In genomic region chr12:80778188-80778936, GRCm38 (mm10) we compare ENCODE assay signal across 10 mouse cellular contexts. TPM values are rescaled to one million over a fixed set of nuclear protein-coding genes. Genes with fewer than 3 reads are reported as not detected.
DNase-seq lines count a peak whose midpoint lies in the region; ATAC-seq and TF ChIP-seq lines count a peak whose summit lies in the region.
"Had no signal": no experiment of that assay in that cellular context is flagged by ENCODE, and none has a peak within 500 bp of the region (broad histone marks: within the 10 kb centered on the region; RNA-seq: fewer than 3 reads in every experiment).

No protein-coding gene starts in this region.

- TF ChIP-seq EP300 in heart, postnatal 0 days (IDR thresholded peaks at IDR 0.05; ENCODE audit: low read depth): no peak

- H3K27me3 ChIP-seq in heart, postnatal 0 days (ENCODE audit: control insufficient read depth, insufficient read depth, low read length): no peaks in the 10 kb centered on the region
- H3K27me3 ChIP-seq in G1E (ENCODE audit: insufficient read depth, low read length): no peaks in the 10 kb centered on the region
- H3K27me3 ChIP-seq in erythroblast, embryonic 14.5 days (ENCODE audit: control insufficient read depth): no peaks in the 10 kb centered on the region

- DNase-seq in heart, postnatal 0 days (ENCODE audit: low spot score): no peak
- no peak for DNase-seq in heart, adult 8-10 months (ENCODE audit: low spot score)
- peak; percentile 93 for DNase-seq in G1E (ENCODE audit: low spot score)
- no peak for DNase-seq in ovary, postnatal 10 days (ENCODE audit: low spot score)
- DNase-seq in urinary bladder, postnatal 36 days (ENCODE audit: low spot score in 2 of 2): no peak
- DNase-seq: cerebellum, postnatal 10 days; gastrocnemius, postnatal 14 days; lung, postnatal 36 days had no signal

- H3K4me2 ChIP-seq in heart, postnatal 0 days (ENCODE audit: low read depth, low read length): peak overlapping the region; percentile 48

- H3K9ac ChIP-seq in heart, postnatal 0 days (replicated peaks; ENCODE audit: low read depth, low read length): no peak overlapping the region

- peak overlapping the region; percentile 7; the same call in 1 of the 2 replicates for H3K4me3 ChIP-seq in heart, postnatal 0 days (ENCODE audit: low read depth, low read length)
- peak overlapping the region; percentile 54; the same call in 1 of the 2 replicates for H3K4me3 ChIP-seq in G1E (ENCODE audit: low read depth, low read length)
- H3K4me3 ChIP-seq in erythroblast, embryonic 14.5 days (replicated peaks): peak overlapping the region; percentile 59

- H3K9me3 ChIP-seq in heart, postnatal 0 days (replicated peaks; ENCODE audit: control insufficient read depth, low read length): no peaks in the 10 kb centered on the region
- H3K9me3 ChIP-seq in G1E (replicated peaks): no peaks in the 10 kb centered on the region
- no peaks in the 10 kb centered on the region for H3K9me3 ChIP-seq in erythroblast, embryonic 14.5 days (ENCODE audit: control insufficient read depth, low read length)

- peak; percentile 39; the same call in 1 of the 2 replicates for ATAC-seq in heart, postnatal 0 days (ENCODE audit: insufficient read depth, low read depth)
- ATAC-seq in G1E (ENCODE audit: extremely low read depth, insufficient number of reproducible peaks, low FRiP score, poor library complexity, severe bottlenecking): peak; percentile 96
- 0 out of 2 replicates have a peak, but pooled peaks have one; percentile 1 for ATAC-seq in neutrophil, adult 5-6 weeks (ENCODE audit: extremely low read depth, insufficient number of reproducible peaks, low FRiP score, poor library complexity, severe bottlenecking)

- H3K36me3 ChIP-seq in heart, postnatal 0 days (replicated peaks; ENCODE audit: control insufficient read depth, insufficient read depth, low read length): no peaks in the 10 kb centered on the region
- no peaks in the 10 kb centered on the region for H3K36me3 ChIP-seq in G1E (replicated peaks)
- H3K36me3 ChIP-seq in erythroblast, embryonic 14.5 days (ENCODE audit: control insufficient read depth): no peaks in the 10 kb centered on the region; the same call in 1 of the 2 replicates

- no peaks in the 10 kb centered on the region for H3K4me1 ChIP-seq in heart, postnatal 0 days (ENCODE audit: control insufficient read depth, insufficient read depth)
- H3K4me1 ChIP-seq in G1E (ENCODE audit: insufficient read depth, low read depth, low read length): peaks cover 88% of the 10 kb centered on the region
- peaks cover 75% of the 10 kb centered on the region for H3K4me1 ChIP-seq in erythroblast, embryonic 14.5 days (ENCODE audit: control insufficient read depth)

- no peak overlapping the region for H3K27ac ChIP-seq in heart, postnatal 0 days (ENCODE audit: low read depth)

- 28% methylated on average over 16 of the region's 16 CpGs for whole genome bisulfite sequencing in heart, postnatal 0 days

- TF ChIP-seq CTCF in heart, postnatal 0 days (IDR thresholded peaks at IDR 0.05; ENCODE audit: low read depth): no peak
- no peak for TF ChIP-seq CTCF in G1E (IDR thresholded peaks at IDR 0.05; ENCODE audit: low read depth, low read length)

RNA-seq across cellular contexts. Expression of gene Susd6, which starts 11.9 kb away (rescaled TPM):
- 50.2 and 50.6 TPM in 2 replicates for total RNA-seq in heart, postnatal 0 days (2014; rRNA removed; ENCODE audit: low replicate concordance)
- 15.1 and 15.4 TPM in 2 replicates for polyA plus RNA-seq in heart, postnatal 0 days (2015; fragmentation: Nextera tagmentation; extraction: Ambion mirVana)
- total RNA-seq in heart, adult 8-10 months (2022): 10 to 100 TPM; 70.6 to 75.8 (median 73.7) TPM
- total RNA-seq in G1E (2014; fragmentation: Nextera tagmentation): 123 and 135 TPM in 2 replicates
- 66.4 and 66.6 TPM in 2 replicates for total RNA-seq in G1E (2017)
- 24.0 and 29.6 TPM in 2 replicates for polyA plus RNA-seq in G1E (2012)
- polyA plus RNA-seq in erythroblast, embryonic 14.5 days (2012): 1.1 and 1.2 TPM in 2 replicates
- 103 and 111 TPM in 2 replicates for total RNA-seq in neutrophil, adult 5-6 weeks (2017)

RNA-seq across cellular contexts. Expression of gene Ccdc177, which starts 17.9 kb away (rescaled TPM):
- total RNA-seq in heart, postnatal 0 days (2014; rRNA removed; ENCODE audit: low replicate concordance): 0.31 TPM in 1 of 2 replicates, not detected in the other
- polyA plus RNA-seq in heart, postnatal 0 days (2015; fragmentation: Nextera tagmentation; extraction: Ambion mirVana): not detected in 2 replicates
- under 1 TPM in 1 of 4 experiments, not detected in 3; 0.08 TPM for total RNA-seq in heart, adult 8-10 months (2022)
- total RNA-seq in G1E (2014; fragmentation: Nextera tagmentation) (not detected in 2 replicates), G1E (2017) (0.06 and 0.11 TPM in 2 replicates)
- not detected in 2 replicates for polyA plus RNA-seq in G1E (2012)
- polyA plus RNA-seq in erythroblast, embryonic 14.5 days (2012): not detected in 2 replicates
- total RNA-seq in neutrophil, adult 5-6 weeks (2017): not detected in 2 replicates

Comparison
In these comparisons a context has a peak if more than half of its experiments do, and no peak if none do; other contexts are left out.
1. ATAC-seq: peak in every context shown above with its lines; median percentile 96 in G1E; 39 in heart, postnatal 0 days; 1 in neutrophil, adult 5-6 weeks.
2. H3K4me3 ChIP-seq: peak in every context shown above with its lines; median percentile 59 in erythroblast, embryonic 14.5 days; 54 in G1E; 7 in heart, postnatal 0 days.